Mouse (Mus musculus) liver, adult 2 months (tissue): Measurements from ENCODE around the gene Epop. TPM values are rescaled to one million over a fixed set of nuclear protein-coding genes. Genes with fewer than 3 reads are reported as not detected.

Experiments used
- DNase-seq: peaks from one replicate; pipeline ENCODE4 v3.0.0-alpha.2; 2011; ENCODE audit warnings: low read depth, low spot score; ENCODE audit errors: extremely low read depth
- H3K27ac ChIP-seq: fragments of 200-500 bp; replicated peaks from 2 replicates; pipeline ENCODE4 v1.5.1; 2012; ENCODE audit warnings: low read depth, mild to moderate bottlenecking, control low read depth, inconsistent platforms, low read length; ENCODE audit not compliant: insufficient read depth
- H3K27me3 ChIP-seq: fragments of 200-500 bp; 2 replicates; pipeline ENCODE4 v1.6.1; 2012; ENCODE audit warnings: mild to moderate bottlenecking, moderate library complexity, low read length, inconsistent platforms; ENCODE audit not compliant: control insufficient read depth, insufficient read depth
- H3K36me3 ChIP-seq: fragments of 200-500 bp; 2 replicates; pipeline ENCODE4 v1.6.1; 2012; ENCODE audit warnings: low read length, inconsistent platforms; ENCODE audit not compliant: control insufficient read depth, insufficient read depth
- H3K4me1 ChIP-seq: fragments of 200-500 bp; 2 replicates; pipeline ENCODE4 v1.6.1; 2011; ENCODE audit warnings: low read length; ENCODE audit not compliant: control insufficient read depth, insufficient read depth
- H3K4me3 ChIP-seq: fragments of 200-500 bp; 2 replicates; pipeline ENCODE4 v1.5.1; 2011; ENCODE audit warnings: low read depth, mild to moderate bottlenecking, control low read depth, low read length, moderate library complexity; ENCODE audit not compliant: insufficient read depth
- H3K79me2 ChIP-seq: fragments of 200-500 bp; 2 replicates; pipeline ENCODE4 v1.6.1; 2012; ENCODE audit warnings: inconsistent platforms, mild to moderate bottlenecking, low read length, moderate library complexity; ENCODE audit not compliant: control insufficient read depth, insufficient read depth
- H3K9ac ChIP-seq: fragments of 200-500 bp; 2 replicates; pipeline ENCODE4 v1.6.1; 2012; ENCODE audit warnings: low read depth, mild to moderate bottlenecking, control low read depth, inconsistent platforms, low read length
- CTCF ChIP-seq: fragments of 200-500 bp; IDR thresholded peaks from 2 replicates; pipeline ENCODE4 v1.5.1; 2011; ENCODE audit warnings: low read depth, low read length, control low read depth
- POLR2A ChIP-seq: fragments of 200-500 bp; IDR thresholded peaks from 2 replicates; pipeline ENCODE4 v1.6.1; 2011; ENCODE audit warnings: low read length, control low read depth; ENCODE audit not compliant: insufficient read depth; ENCODE audit errors: extremely low read depth
- WGBS: fragments of 180-500 bp; shearing (Covaris S2); methylation state at CpG from one replicate; pipeline ENCODE4 v1.1.7; 2018; 5-methylcytosine and 5-hydroxymethylcytosine counted together
- polyA plus RNA-seq: library from polyadenylated mRNA; depleted of rRNA; stranded (reverse); fragments of >200 nt; gene quantifications from 2 replicates; pipeline ENCODE4 v1.2.3, GENCODE M21; 2012
- total RNA-seq: library from RNA; depleted of rRNA; stranded (reverse); fragments of >200 nt; gene quantifications from 2 replicates; pipeline ENCODE4 v1.2.3, GENCODE M21; 2014

The Epop gene
- total and polyA plus RNA-seq, 2 experiments = 0.37 to 2.5 TPM

DNA sequence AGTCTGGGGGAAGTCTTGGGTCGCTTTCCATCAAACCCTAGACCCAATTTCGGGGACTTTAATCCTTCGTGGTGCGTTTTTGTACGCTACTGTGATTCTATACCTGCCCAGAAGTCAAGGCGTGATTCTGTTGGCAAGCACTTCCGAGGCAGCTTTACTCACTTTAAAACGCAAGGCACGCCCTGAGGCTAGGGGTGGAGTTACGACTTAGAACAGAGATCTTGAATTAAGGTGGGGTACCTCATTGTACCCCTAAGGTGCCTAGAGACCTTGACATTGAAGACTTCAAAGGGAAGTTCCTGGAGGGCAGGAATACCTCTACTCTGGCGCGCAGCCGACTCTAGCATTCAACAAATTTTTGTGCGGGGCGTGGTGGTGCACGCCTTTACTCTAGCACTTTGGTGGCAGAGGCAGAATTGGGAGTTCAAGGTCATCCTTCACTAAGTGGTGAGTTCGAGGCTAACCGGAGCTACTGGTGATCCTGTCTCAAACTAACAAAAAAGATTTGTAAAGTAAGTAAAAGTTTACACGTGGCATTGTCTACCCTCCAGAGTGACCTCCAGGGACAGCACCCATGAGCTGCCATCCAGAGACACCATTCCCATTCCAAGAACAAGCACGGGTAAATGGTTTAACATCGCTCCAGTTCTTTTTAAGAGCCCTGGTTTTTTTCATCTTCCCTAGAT lies 32.8 kb upstream of the Epop start:
- H3K27me3 ChIP-seq = no peaks in the 10 kb centered on the region
- H3K4me3 ChIP-seq = peak overlapping the region; percentile 88
- 6% methylated on average over 21 of the region's 21 CpGs for WGBS
- TF ChIP-seq CTCF = no peak
- DNase-seq = peak; percentile 18
- no peaks in the 10 kb centered on the region for H3K36me3 ChIP-seq
- peak overlapping the region; percentile 10; the same call in 1 of the 2 replicates for H3K9ac ChIP-seq
- H3K27ac ChIP-seq = no peak overlapping the region
- H3K79me2 ChIP-seq = no peaks in the 10 kb centered on the region
- peaks cover 14% of the 10 kb centered on the region for H3K4me1 ChIP-seq

GRCm38 (mm10) chr11:97661648-97662133 lies 32.2 kb upstream of the Epop start:
- Histone ChIP-seq H3K79me2 (no peaks in the 10 kb centered on the region), H3K36me3 (no peaks in the 10 kb centered on the region), H3K9ac (peak overlapping the region; percentile 30; the same call in 1 of the 2 replicates), H3K27ac (no peak overlapping the region; the same call in 1 of the 2 replicates), H3K4me3 (peak overlapping the region; percentile 46), H3K27me3 (no peaks in the 10 kb centered on the region), H3K4me1 (peaks cover 14% of the 10 kb centered on the region)
- TF ChIP-seq POLR2A (no peak), CTCF (no peak)
- DNase-seq = no peak
- WGBS = 5% methylated on average over 20 of the region's 20 CpGs

GRCm38 (mm10) chr11:97660734-97661647 lies 31.5 kb upstream of the Epop start:
- H3K4me3 ChIP-seq = peak overlapping the region; percentile 59
- H3K4me1 ChIP-seq = peaks cover 14% of the 10 kb centered on the region
- peak overlapping the region; percentile 35; the same call in 1 of the 2 replicates for H3K27ac ChIP-seq
- H3K36me3 ChIP-seq = no peaks in the 10 kb centered on the region
- 13% methylated on average over 27 of the region's 27 CpGs for WGBS
- no peaks in the 10 kb centered on the region for H3K27me3 ChIP-seq
- no peaks in the 10 kb centered on the region for H3K79me2 ChIP-seq
- no peak for DNase-seq
- TF ChIP-seq POLR2A = no peak
- TF ChIP-seq CTCF = no peak
- peak overlapping the region; percentile 62 for H3K9ac ChIP-seq

GRCm38 (mm10) chr11:97659990-97660714 lies 30.6 kb upstream of the Epop start:
- Histone ChIP-seq H3K36me3 (no peaks in the 10 kb centered on the region), H3K4me1 (peaks cover 14% of the 10 kb centered on the region), H3K9ac (peak overlapping the region; percentile 97), H3K27ac (peak overlapping the region; percentile 87), H3K79me2 (no peaks in the 10 kb centered on the region), H3K27me3 (no peaks in the 10 kb centered on the region), H3K4me3 (peak overlapping the region; percentile 85)
- peak; percentile 59 for DNase-seq
- TF ChIP-seq CTCF (no peak), POLR2A (peak; percentile 74; the same call in 1 of the 2 replicates)
- WGBS = under 1% methylated on average over 76 of the region's 78 CpGs

GRCm38 (mm10) chr11:97659267-97659989 lies 29.9 kb upstream of the Epop start:
- under 1% methylated on average over 13 of the region's 13 CpGs for WGBS

More at GRCm38 (mm10) chr11:97659267-97659989, 29.9 kb upstream of the Epop start:
- Histone ChIP-seq H3K79me2 (no peaks in the 10 kb centered on the region), H3K4me3 (peak overlapping the region; percentile 85), H3K27ac (peak overlapping the region; percentile 87), H3K27me3 (no peaks in the 10 kb centered on the region), H3K36me3 (no peaks in the 10 kb centered on the region), H3K9ac (peak overlapping the region; percentile 97), H3K4me1 (peaks cover 14% of the 10 kb centered on the region)
- peak; percentile 54 for DNase-seq
- TF ChIP-seq CTCF (no peak), POLR2A (no peak)
